Mouse (Mus musculus): ENCODE measurements around the gene Rap1b. TPM values are rescaled to one million over a fixed set of nuclear protein-coding genes. Genes with fewer than 3 reads are reported as not detected.

The Rap1b gene
- polyA plus RNA-seq, 1 experiment from 2014 or later: 170 TPM

DNA sequence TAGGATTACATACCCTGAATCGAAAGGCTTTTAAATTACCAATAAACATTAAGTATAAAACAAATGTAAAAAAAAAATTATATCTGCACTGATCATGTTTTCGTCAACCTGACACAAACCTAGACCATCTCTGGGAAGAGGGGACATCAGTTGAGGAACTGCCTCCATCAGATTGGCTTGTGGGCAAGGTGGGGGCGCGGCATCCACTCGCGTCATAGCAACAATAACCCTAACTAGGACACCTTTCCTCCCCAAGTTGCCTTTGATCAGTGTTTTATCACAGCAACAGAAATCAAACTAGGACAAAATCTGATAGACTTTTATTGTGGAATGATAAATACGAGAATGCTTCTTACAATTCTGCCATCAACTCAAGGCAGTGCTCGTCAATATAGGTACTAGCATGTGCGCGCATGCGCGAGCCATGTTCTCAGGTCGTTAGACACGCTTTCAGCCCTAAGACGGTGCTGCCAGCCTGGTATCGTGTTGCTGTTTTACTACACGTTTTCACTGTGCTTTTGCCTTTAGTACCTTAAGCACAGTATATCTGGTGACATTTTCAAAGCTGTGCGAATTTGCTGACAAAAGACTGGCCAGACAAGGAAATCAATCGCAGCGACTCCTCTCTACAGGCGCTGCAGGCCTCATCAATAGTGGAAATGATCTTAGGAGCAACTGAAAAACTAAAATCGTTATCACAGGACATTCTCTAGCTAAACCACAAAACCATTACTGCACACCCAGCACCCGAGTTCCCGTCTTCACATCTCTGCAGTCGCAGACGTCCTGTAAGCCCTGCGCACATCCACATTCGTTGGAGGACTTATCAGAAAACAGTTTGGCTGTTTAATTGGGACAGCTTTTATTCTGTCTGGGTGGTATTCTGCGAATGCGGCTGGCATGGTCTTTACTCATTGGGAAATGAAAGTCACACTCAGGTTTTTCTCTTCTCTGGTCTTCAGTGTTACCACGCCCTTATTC, 41.7 kb downstream of the Rap1b start:
- no peak for DNase-seq (ENCODE audit: low spot score)
- Histone ChIP-seq H3K36me3 (no peaks in the 10 kb centered on the region), H3K4me3 (no peak overlapping the region), H3K27me3 (ENCODE audit: insufficient read depth, poor library complexity, severe bottlenecking) (no peaks in the 10 kb centered on the region), H3K4me1 (0 out of 2 replicates have a peak, but pooled peaks cover 3% of the 10 kb centered on the region), H3K27ac (no peak overlapping the region), H3K9me3 (no peaks in the 10 kb centered on the region)
- WGBS: 85% methylated on average over 31 of the region's 31 CpGs

DNA sequence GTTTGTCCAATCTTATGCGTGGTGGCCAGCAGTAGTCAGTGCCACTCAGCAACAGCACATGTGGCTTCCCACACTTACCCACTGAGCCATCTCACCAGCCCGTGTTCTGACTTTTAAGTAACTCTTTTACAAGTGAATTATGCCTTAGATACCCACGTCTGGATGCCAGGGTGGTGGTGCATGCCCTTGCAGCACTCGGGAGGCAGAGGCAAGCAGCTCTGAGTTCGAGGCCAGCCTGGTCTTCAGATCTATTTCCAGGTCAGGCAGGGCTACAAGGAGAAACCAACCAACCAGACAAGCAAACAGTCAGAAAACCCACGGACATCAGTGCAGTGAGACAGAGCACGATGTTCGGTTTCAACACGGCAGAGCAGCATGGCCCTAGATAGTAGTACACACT, 43.9 kb downstream of the Rap1b start:
- Histone ChIP-seq H3K27ac (no peak overlapping the region), H3K36me3 (no peaks in the 10 kb centered on the region), H3K4me3 (no peak overlapping the region), H3K4me1 (0 out of 2 replicates have a peak, but pooled peaks cover 3% of the 10 kb centered on the region), H3K27me3 (ENCODE audit: insufficient read depth, poor library complexity, severe bottlenecking) (no peaks in the 10 kb centered on the region), H3K9me3 (no peaks in the 10 kb centered on the region)
- 93% methylated on average over 9 of the region's 9 CpGs for WGBS
- DNase-seq (ENCODE audit: low spot score): peak; percentile 74

DNA sequence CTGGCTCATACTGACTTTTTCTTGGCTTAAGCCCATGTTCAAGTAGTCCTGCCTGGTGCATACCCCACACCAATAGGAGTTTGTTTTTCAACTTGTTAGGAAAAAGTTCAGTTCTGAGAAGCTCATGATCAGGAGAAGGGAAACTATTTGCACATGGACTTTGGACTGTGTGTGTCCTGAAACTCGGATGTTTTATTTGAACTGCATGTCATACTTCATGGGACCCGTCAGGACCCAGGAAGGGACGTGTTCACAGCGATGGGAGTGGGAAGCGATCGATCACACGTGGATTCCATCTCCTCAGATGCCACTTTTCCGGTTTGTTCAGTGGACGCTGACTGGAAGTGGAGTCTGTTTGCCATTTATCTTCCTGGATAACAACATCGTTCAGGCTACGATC, 46.0 kb downstream of the Rap1b start:
- DNase-seq (ENCODE audit: low spot score): peak; percentile 53
- 88% methylated on average over 11 of the region's 11 CpGs for WGBS
- Histone ChIP-seq H3K27me3 (ENCODE audit: insufficient read depth, poor library complexity, severe bottlenecking) (no peaks in the 10 kb centered on the region), H3K27ac (no peak overlapping the region), H3K36me3 (no peaks in the 10 kb centered on the region), H3K4me1 (no peaks in the 10 kb centered on the region), H3K9me3 (no peaks in the 10 kb centered on the region), H3K4me3 (no peak overlapping the region)

DNA sequence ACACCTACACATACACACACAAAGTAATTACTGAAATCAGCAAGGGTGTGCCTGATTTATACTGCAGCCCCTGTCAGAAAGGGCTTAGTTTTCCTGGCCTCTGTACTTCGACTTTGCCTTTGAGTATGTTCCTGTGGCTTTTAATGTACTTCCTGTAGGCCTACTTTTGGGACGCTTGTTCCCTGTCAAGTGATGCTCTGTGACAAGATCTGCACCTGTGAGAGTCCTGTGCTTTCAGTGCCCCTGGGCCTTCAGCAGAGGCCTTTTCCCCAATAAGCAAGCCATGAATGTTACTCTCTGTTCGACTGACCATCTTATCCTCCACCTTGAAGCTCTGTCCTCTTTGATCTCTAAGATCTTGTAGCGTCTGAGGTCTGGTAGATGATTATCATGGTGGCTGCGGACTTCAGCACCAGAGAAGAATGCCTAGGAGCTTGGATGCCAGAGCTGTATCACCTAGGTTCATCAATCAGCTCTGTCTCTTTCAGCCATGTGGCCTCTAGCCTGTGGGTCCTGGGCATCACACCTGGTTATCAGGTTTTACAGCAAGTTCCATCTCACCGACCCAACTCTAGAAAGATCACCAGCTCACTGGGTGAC, 47.3 kb downstream of the Rap1b start:
- Histone ChIP-seq H3K9me3 (no peaks in the 10 kb centered on the region), H3K4me3 (no peak overlapping the region), H3K36me3 (no peaks in the 10 kb centered on the region), H3K27me3 (ENCODE audit: insufficient read depth, poor library complexity, severe bottlenecking) (no peaks in the 10 kb centered on the region), H3K27ac (no peak overlapping the region), H3K4me1 (peaks cover 2% of the 10 kb centered on the region; the same call in 1 of the 2 replicates)
- DNase-seq (ENCODE audit: low spot score): peak; percentile 33
- WGBS: 77% methylated on average over 6 of the region's 6 CpGs

DNA sequence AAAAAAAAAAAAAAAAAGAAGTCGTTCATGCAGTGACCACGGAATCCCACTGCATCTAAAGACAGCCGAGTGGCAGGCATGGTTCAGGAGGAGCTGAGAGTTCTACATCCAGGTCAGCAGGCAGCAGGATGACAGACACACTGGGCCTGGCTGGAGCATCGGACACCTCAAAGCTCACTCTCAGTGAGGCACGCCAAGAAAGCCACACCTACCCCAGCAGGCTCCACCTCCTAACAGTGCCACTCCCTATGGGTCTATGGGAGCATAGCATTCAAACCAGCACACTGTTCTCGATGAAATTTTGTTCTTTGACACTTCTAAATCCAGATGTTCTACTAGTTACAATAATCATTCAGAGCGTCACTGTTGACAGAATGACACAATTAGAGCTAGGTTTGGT, 48.2 kb downstream of the Rap1b start:
- peaks cover 7% of the 10 kb centered on the region; the same call in 1 of the 2 replicates for H3K4me1 ChIP-seq
- DNase-seq (ENCODE audit: low spot score): peak; percentile 67
- 67% methylated on average over 7 of the region's 7 CpGs for WGBS
- H3K27me3 ChIP-seq (ENCODE audit: insufficient read depth, poor library complexity, severe bottlenecking): no peaks in the 10 kb centered on the region
- no peak overlapping the region for H3K27ac ChIP-seq
- H3K9me3 ChIP-seq: no peaks in the 10 kb centered on the region
- no peaks in the 10 kb centered on the region for H3K36me3 ChIP-seq
- H3K4me3 ChIP-seq: no peak overlapping the region

DNA sequence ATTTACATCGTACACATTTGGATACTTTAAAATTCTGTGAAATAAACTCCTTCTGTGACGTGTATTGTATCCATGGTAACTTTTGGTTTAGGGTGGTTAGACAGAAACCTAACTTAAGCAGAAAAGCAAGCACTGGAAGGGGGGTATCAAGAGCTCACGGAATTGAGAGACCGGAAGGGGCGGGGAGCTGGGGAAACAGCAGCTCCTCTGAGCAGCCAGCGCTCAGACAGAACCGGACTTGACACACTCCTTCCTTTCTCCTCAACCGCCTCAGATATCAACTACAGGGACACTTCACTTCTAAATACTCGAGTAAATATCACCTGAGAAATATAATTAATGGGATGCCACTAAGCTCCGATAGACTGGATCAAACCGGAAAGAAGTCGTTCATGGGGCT, 48.7 kb downstream of the Rap1b start:
- DNase-seq (ENCODE audit: low spot score): peak; percentile 62
- Histone ChIP-seq H3K36me3 (no peaks in the 10 kb centered on the region), H3K9me3 (no peaks in the 10 kb centered on the region), H3K27me3 (ENCODE audit: insufficient read depth, poor library complexity, severe bottlenecking) (no peaks in the 10 kb centered on the region), H3K27ac (no peak overlapping the region), H3K4me3 (no peak overlapping the region), H3K4me1 (peaks cover 7% of the 10 kb centered on the region; the same call in 1 of the 2 replicates)
- 87% methylated on average over 12 of the region's 12 CpGs for WGBS

DNA sequence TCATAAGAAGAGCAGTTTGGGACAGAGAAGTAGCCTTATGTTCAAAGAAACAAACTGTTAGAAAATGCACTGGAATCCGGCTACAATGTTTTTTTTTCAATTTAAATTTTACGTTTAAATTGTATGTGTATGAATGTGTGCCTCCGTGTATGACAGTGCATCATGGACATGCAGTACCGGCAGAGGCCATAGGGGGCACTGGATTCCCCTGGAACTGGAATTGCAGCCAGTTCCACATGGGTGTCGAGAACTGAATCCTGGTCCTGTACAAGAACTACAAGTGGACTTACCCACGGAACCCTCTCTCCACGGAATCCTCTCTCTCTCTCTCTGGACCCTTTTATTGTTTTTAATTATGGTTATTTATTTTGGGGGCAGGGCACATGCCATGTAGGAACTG, 49.7 kb downstream of the Rap1b start:
- DNase-seq (ENCODE audit: low spot score): no peak
- Histone ChIP-seq H3K27me3 (ENCODE audit: insufficient read depth, poor library complexity, severe bottlenecking) (no peaks in the 10 kb centered on the region), H3K36me3 (no peaks in the 10 kb centered on the region), H3K4me1 (peaks cover 14% of the 10 kb centered on the region), H3K9me3 (no peaks in the 10 kb centered on the region), H3K4me3 (no peak overlapping the region), H3K27ac (no peak overlapping the region)
- WGBS: 89% methylated on average over 7 of the region's 7 CpGs

DNA sequence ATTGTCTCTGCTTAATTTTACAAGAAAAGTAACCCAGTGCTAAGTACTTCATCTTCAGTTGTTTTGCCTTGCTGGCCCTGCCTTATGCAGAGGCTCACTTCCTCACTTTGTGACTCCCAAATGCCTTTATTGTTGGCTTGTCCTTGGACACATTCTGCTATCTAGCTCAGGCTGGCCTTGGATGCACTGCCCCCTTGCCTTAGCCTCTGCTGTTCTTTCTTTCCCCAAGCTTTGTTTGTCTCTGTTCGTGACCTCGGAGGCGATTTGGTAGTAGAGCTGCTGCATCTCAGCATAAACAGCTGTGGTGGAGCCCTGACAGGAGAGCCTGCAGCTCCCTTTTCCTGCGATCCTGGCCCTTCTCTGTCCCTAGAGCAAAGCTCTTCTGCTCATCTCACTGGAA, 50.6 kb downstream of the Rap1b start:
- Histone ChIP-seq H3K27me3 (ENCODE audit: insufficient read depth, poor library complexity, severe bottlenecking) (no peaks in the 10 kb centered on the region), H3K36me3 (peaks cover 3% of the 10 kb centered on the region; the same call in 1 of the 2 replicates), H3K4me1 (peaks cover 19% of the 10 kb centered on the region), H3K9me3 (no peaks in the 10 kb centered on the region), H3K27ac (no peak overlapping the region), H3K4me3 (no peak overlapping the region)
- 75% methylated on average over 4 of the region's 4 CpGs for WGBS
- DNase-seq (ENCODE audit: low spot score): no peak

DNA sequence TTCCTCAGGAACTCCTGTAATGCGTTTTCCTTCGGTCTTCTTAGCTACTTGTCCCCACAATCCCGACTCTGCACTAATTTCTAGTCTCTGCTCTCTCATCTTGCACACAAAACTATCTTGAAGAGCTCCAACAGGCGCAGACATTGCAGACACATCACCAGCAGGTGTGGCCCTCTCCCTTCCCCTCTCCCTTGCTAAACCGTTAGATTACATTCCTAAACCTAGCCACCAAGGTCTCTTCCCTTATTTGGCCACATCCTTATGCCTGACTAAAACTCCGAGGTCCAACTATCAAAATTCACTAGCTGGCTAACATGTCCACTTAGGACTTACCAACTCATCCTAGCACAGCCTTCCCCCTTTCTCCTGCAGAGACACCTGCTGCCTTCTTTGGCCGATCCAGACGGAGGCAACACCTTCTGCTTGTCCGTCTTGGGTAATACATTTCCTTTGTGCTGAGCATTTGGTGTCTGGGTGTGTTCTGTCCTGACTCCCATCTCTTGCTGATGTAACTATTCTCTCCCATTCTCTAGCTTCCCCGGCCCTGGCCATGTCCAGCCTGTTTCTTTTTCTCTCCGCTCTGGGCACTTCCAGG, 52.3 kb downstream of the Rap1b start:
- Histone ChIP-seq H3K9me3 (no peaks in the 10 kb centered on the region), H3K27ac (peak overlapping the region; percentile 87), H3K4me1 (peaks cover 19% of the 10 kb centered on the region), H3K36me3 (peaks cover 14% of the 10 kb centered on the region), H3K4me3 (peak overlapping the region; percentile 73), H3K27me3 (ENCODE audit: insufficient read depth, poor library complexity, severe bottlenecking) (no peaks in the 10 kb centered on the region)
- no peak for DNase-seq (ENCODE audit: low spot score)
- WGBS: 55% methylated on average over 11 of the region's 11 CpGs

DNA sequence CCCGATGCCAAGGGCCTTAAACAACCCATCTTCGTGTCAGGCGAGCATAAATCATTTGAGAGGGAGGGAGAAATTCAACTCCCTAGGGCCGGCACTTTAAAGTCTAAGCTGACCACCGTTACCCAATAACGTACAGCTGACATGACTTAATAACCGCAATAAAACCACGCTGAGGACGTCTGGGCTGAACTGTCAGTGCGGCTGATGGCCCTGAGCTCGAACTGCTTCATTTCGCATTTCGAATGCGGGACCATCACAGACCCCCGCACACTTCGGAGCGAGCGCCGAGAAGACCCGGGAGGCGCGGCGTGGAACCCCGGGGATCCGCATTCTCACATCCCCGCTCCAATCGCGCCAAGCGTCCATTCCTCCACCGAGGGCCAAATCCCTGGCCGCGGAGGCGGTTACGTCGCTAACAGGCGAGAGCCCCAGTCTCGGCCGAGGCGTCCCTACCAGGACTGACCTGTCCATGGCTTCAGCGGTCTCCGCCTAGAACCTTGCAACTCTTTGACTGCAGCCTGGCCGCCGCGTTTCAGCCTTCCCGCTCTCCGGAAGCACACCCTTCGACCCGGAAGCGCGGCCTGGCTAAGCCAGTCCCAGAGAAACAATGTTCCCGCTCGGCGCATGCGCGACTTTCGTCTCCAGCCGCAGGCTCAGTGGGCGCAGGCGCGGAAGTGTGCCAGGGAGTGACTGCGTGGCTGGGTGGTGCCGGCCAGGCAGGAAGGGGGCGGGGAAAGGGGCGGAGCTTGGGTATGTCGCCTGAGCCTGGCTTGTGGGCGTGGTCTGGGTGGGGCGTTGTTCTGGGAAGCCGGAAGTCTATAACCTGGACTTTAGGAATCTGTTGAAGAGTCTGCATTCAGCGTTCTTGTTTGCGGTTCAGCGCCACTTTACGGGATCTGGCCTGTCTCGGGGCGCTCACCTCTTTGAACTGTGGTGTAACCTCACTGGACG, 53.4 kb downstream of the Rap1b start, which contains the start of gene Nup107:
Nup107 (minus strand) TSS at position 565 of the 951 bp plus-strand sequence.
- no peaks in the 10 kb centered on the region for H3K9me3 ChIP-seq
- peak within 1 kb of the TSS; percentile 73 for H3K4me3 ChIP-seq
- H3K27me3 ChIP-seq (ENCODE audit: insufficient read depth, poor library complexity, severe bottlenecking): no peaks in the 10 kb centered on the region

DNA sequence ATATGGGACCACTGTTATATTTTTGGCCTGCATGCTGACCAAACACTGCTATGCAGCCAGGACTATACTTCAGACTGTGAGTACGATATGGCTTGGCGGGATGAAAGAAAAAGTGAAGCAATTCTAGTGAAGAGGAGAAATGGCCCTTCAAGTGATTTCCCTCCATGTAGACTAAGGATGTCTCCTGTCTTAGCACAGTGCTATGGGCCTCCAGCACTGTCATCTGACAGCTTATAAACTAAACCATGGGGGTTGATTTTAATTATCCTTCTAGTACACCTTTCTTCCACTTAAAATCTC, 54.7 kb downstream of the Rap1b start:
- Histone ChIP-seq H3K9me3 (no peaks in the 10 kb centered on the region), H3K27me3 (ENCODE audit: insufficient read depth, poor library complexity, severe bottlenecking) (no peaks in the 10 kb centered on the region), H3K4me3 (peak overlapping the region; percentile 73), H3K27ac (no peak overlapping the region), H3K4me1 (peaks cover 19% of the 10 kb centered on the region), H3K36me3 (peaks cover 35% of the 10 kb centered on the region)
- DNase-seq (ENCODE audit: low spot score): no peak
- WGBS: 87% methylated on average over 2 of the region's 2 CpGs

More for the DNA sequence above, 53.4 kb downstream of the Rap1b start, which contains the start of gene Nup107:
- under 1% methylated on average over 75 of the region's 75 CpGs for WGBS
- peak; percentile 100 for DNase-seq (ENCODE audit: low spot score)
- peak within 1 kb of the TSS; percentile 87 for H3K27ac ChIP-seq
- H3K36me3 ChIP-seq: peaks cover 23% of the 10 kb centered on the region
- H3K4me1 ChIP-seq: peaks cover 19% of the 10 kb centered on the region

All from heart, embryonic 10.5 days (tissue).